Mouse (Mus musculus): ENCODE measurements at regions not wholly inside any gene's neighbourhood (a gene's known extent, or its start where the extent isn't known, plus 50 kb on each side); places are given as distances from the start of the nearest gene placed in this dataset.

DNA sequence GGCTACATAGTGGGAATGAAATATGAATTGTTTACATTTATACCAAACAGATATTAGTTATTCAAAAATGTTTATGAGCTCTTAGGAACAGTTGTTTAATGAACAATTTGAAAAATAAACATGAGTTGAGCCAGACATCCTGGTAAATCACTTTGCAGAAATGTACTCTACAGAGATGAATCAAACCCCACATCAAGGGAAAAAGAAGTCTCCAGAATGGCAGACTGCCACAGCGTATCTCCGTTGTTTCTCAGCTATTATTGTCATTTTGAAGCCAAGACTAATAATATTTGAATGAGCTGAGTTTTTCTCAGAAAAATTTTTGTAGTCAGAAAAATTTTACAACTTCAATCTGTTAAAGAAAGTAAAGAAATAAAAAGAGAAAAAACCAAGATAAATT lies 1253.1 kb downstream of the Pcdh18 start:
- TF ChIP-seq CTCF (IDR thresholded peaks at IDR 0.05 in 2 of 3, conservative IDR thresholded peaks at IDR 0.05 in 1 of 3; ENCODE audit: control insufficient read depth in 1 of 3, insufficient read depth in 1 of 3, low read depth in 2 of 3, low read length in 3 of 3, poor library complexity in 1 of 3, severe bottlenecking in 1 of 3) (no peak), TCF12 (IDR thresholded peaks at IDR 0.05; ENCODE audit: low read depth, low read length) (no peak), NRF1 (IDR thresholded peaks at IDR 0.05; ENCODE audit: insufficient read depth, low read depth, low read length, poor library complexity, severe bottlenecking) (no peak), USF1 (IDR thresholded peaks at IDR 0.05; ENCODE audit: low read depth, low read length) (no peak), POLR2A (IDR thresholded peaks at IDR 0.05; ENCODE audit: control insufficient read depth in 1 of 2, insufficient read depth in 1 of 2, low read depth in 1 of 2, low read length in 2 of 2, poor library complexity in 1 of 2) (no peak), NELFE (IDR thresholded peaks at IDR 0.05; ENCODE audit: low read depth, low read length) (no peak)
